Mouse (Mus musculus) embryonic facial prominence, embryonic 12.5 days (tissue): Measurements from ENCODE around the gene Pitx2. TPM values are rescaled to one million over a fixed set of nuclear protein-coding genes. Genes with fewer than 3 reads are reported as not detected.

ENCODE experiments used
- ATAC-seq: fragments of 200-750 bp; cut with Nextera tagmentation; 2 replicates; pipeline ENCODE4 v1.8.0; 2017; ENCODE audit not compliant: insufficient number of reproducible peaks, insufficient read depth, low FRiP score, low TSS enrichment
- H3K27ac ChIP-seq: fragments of 300-500 bp; sonication (generic); 2 replicates; pipeline ENCODE4 v1.5.1; 2016; ENCODE audit warnings: mild to moderate bottlenecking
- H3K27me3 ChIP-seq: fragments of 300-500 bp; sonication (generic); 2 replicates; pipeline ENCODE4 v1.6.1; 2016; ENCODE audit warnings: mild to moderate bottlenecking, moderate library complexity
- H3K36me3 ChIP-seq: fragments of 300-500 bp; sonication (generic); 2 replicates; pipeline ENCODE4 v1.6.1; 2016; ENCODE audit warnings: mild to moderate bottlenecking
- H3K4me1 ChIP-seq: fragments of 300-500 bp; sonication (generic); 2 replicates; pipeline ENCODE4 v1.6.1; 2016
- H3K4me2 ChIP-seq: fragments of 300-500 bp; sonication (generic); replicated peaks from 2 replicates; pipeline ENCODE4 v1.6.1; 2016; ENCODE audit warnings: mild to moderate bottlenecking, moderate library complexity
- H3K4me3 ChIP-seq: fragments of 300-500 bp; sonication (generic); 2 replicates; pipeline ENCODE4 v1.5.1; 2016; ENCODE audit warnings: mild to moderate bottlenecking
- H3K9ac ChIP-seq: fragments of 300-500 bp; sonication (generic); 2 replicates; pipeline ENCODE4 v1.6.1; 2016; ENCODE audit warnings: mild to moderate bottlenecking, moderate library complexity
- H3K9me3 ChIP-seq: fragments of 300-500 bp; sonication (generic); 2 replicates; pipeline ENCODE4 v1.6.1; 2016; ENCODE audit warnings: mild to moderate bottlenecking, moderate library complexity
- WGBS: fragments of 180-500 bp; shearing (Covaris S2); methylation state at CpG from one replicate; pipeline ENCODE4 v1.1.7; 2016; 5-methylcytosine and 5-hydroxymethylcytosine counted together
- polyA plus RNA-seq: library from polyadenylated mRNA; unstranded; fragments of >200 nt; fragmentation: Nextera tagmentation; extraction: Ambion mirVana; gene quantifications from 2 replicates; pipeline ENCODE4 v1.2.1, GENCODE M21; 2016

The Pitx2 gene
- polyA plus RNA-seq, 1 experiment from 2014 or later: 54.6 TPM

GRCm38 (mm10) chr3:129195036-129195435, 4.6 kb upstream of the Pitx2 start:
- WGBS: 2% methylated on average over 16 of the region's 16 CpGs

GRCm38 (mm10) chr3:129195816-129196549, 3.7 kb upstream of the Pitx2 start:
- Histone ChIP-seq H3K36me3 (no peaks in the 10 kb centered on the region), H3K9ac (no peak overlapping the region), H3K4me2 (no peak overlapping the region), H3K27ac (no peak overlapping the region), H3K9me3 (no peaks in the 10 kb centered on the region), H3K4me1 (peaks cover 7% of the 10 kb centered on the region; the same call in 1 of the 2 replicates), H3K4me3 (no peak overlapping the region), H3K27me3 (peaks cover 75% of the 10 kb centered on the region)
- no peak for ATAC-seq
- WGBS: 4% methylated on average over 12 of the region's 12 CpGs

More at GRCm38 (mm10) chr3:129195036-129195435, 4.6 kb upstream of the Pitx2 start:
- no peak overlapping the region; the same call in 1 of the 2 replicates for H3K4me2 ChIP-seq
- H3K9ac ChIP-seq: no peak overlapping the region
- no peak for ATAC-seq
- no peaks in the 10 kb centered on the region for H3K36me3 ChIP-seq
- no peak overlapping the region for H3K27ac ChIP-seq
- 0 out of 2 replicates have a peak overlapping the region, but pooled peaks have one; percentile 13 for H3K4me3 ChIP-seq
- H3K9me3 ChIP-seq: no peaks in the 10 kb centered on the region
- H3K4me1 ChIP-seq: peaks cover 7% of the 10 kb centered on the region; the same call in 1 of the 2 replicates
- peaks cover 75% of the 10 kb centered on the region for H3K27me3 ChIP-seq

GRCm38 (mm10) chr3:129196550-129196919, 3.1 kb upstream of the Pitx2 start:
- Histone ChIP-seq H3K4me1 (peaks cover 7% of the 10 kb centered on the region; the same call in 1 of the 2 replicates), H3K9me3 (no peaks in the 10 kb centered on the region), H3K4me2 (no peak overlapping the region), H3K27ac (no peak overlapping the region), H3K4me3 (no peak overlapping the region), H3K9ac (no peak overlapping the region), H3K36me3 (no peaks in the 10 kb centered on the region), H3K27me3 (peaks cover 74% of the 10 kb centered on the region)
- under 1% methylated on average over 10 of the region's 10 CpGs for WGBS
- no peak for ATAC-seq

GRCm38 (mm10) chr3:129197035-129197434, 2.6 kb upstream of the Pitx2 start:
- H3K27ac ChIP-seq: no peak overlapping the region
- H3K4me1 ChIP-seq: peaks cover 7% of the 10 kb centered on the region; the same call in 1 of the 2 replicates
- H3K4me2 ChIP-seq: peak overlapping the region; percentile 32
- no peaks in the 10 kb centered on the region for H3K36me3 ChIP-seq
- no peak overlapping the region for H3K9ac ChIP-seq
- no peak overlapping the region for H3K4me3 ChIP-seq
- ATAC-seq: no peak
- peaks cover 71% of the 10 kb centered on the region for H3K27me3 ChIP-seq
- under 1% methylated on average over 13 of the region's 13 CpGs for WGBS
- no peaks in the 10 kb centered on the region for H3K9me3 ChIP-seq

GRCm38 (mm10) chr3:129197786-129198626, 1.7 kb upstream of the Pitx2 start:
- 2% methylated on average over 16 of the region's 16 CpGs for WGBS
- Histone ChIP-seq H3K4me1 (peaks cover 7% of the 10 kb centered on the region; the same call in 1 of the 2 replicates), H3K9ac (no peak overlapping the region), H3K27ac (no peak overlapping the region), H3K4me3 (no peak overlapping the region), H3K36me3 (no peaks in the 10 kb centered on the region), H3K27me3 (peaks cover 68% of the 10 kb centered on the region), H3K9me3 (no peaks in the 10 kb centered on the region), H3K4me2 (no peak overlapping the region)
- ATAC-seq: no peak

GRCm38 (mm10) chr3:129198627-129198903, 1.1 kb upstream of the Pitx2 start:
- no peak overlapping the region for H3K9ac ChIP-seq
- 1% methylated on average over 11 of the region's 11 CpGs for WGBS
- peaks cover 66% of the 10 kb centered on the region for H3K27me3 ChIP-seq
- peak overlapping the region; percentile 78; the same call in 1 of the 2 replicates for H3K4me2 ChIP-seq
- no peak for ATAC-seq
- peaks cover 7% of the 10 kb centered on the region; the same call in 1 of the 2 replicates for H3K4me1 ChIP-seq
- no peaks in the 10 kb centered on the region for H3K36me3 ChIP-seq
- no peaks in the 10 kb centered on the region for H3K9me3 ChIP-seq
- H3K4me3 ChIP-seq: no peak overlapping the region
- no peak overlapping the region for H3K27ac ChIP-seq

- H3K9me3 ChIP-seq: no peaks in the 10 kb centered on the region
- peaks cover 8% of the 10 kb centered on the region; the same call in 1 of the 2 replicates for H3K4me1 ChIP-seq
- ATAC-seq: no peak
- peak overlapping the region; percentile 36; the same call in 1 of the 2 replicates for H3K27ac ChIP-seq
- WGBS: under 1% methylated on average over 16 of the region's 16 CpGs
- peak overlapping the region; percentile 78 for H3K4me2 ChIP-seq
- peak overlapping the region; percentile 59 for H3K9ac ChIP-seq
- no peaks in the 10 kb centered on the region for H3K36me3 ChIP-seq
- peaks cover 69% of the 10 kb centered on the region for H3K27me3 ChIP-seq
- peak overlapping the region; percentile 44 for H3K4me3 ChIP-seq
Measured at GRCm38 (mm10) chr3:129199160-129199608, 494 bp upstream of the Pitx2 start.

- peak overlapping the region; percentile 60; the same call in 1 of the 2 replicates for H3K9ac ChIP-seq
- ATAC-seq: no peak
- H3K36me3 ChIP-seq: no peaks in the 10 kb centered on the region
- peaks cover 70% of the 10 kb centered on the region for H3K27me3 ChIP-seq
- no peaks in the 10 kb centered on the region for H3K9me3 ChIP-seq
- WGBS: 2% methylated on average over 9 of the region's 9 CpGs
- peak overlapping the region; percentile 44 for H3K4me3 ChIP-seq
- H3K27ac ChIP-seq: no peak overlapping the region; the same call in 1 of the 2 replicates
- H3K4me2 ChIP-seq: peak overlapping the region; percentile 78
- peaks cover 12% of the 10 kb centered on the region; the same call in 1 of the 2 replicates for H3K4me1 ChIP-seq
Measured at GRCm38 (mm10) chr3:129200501-129200890, 818 bp downstream of the Pitx2 start.

- no peak overlapping the region for H3K9ac ChIP-seq
- no peaks in the 10 kb centered on the region for H3K36me3 ChIP-seq
- H3K27me3 ChIP-seq: peaks cover 70% of the 10 kb centered on the region
- WGBS: 1% methylated on average over 3 of the region's 3 CpGs
- H3K4me1 ChIP-seq: peaks cover 12% of the 10 kb centered on the region; the same call in 1 of the 2 replicates
- ATAC-seq: no peak
- H3K4me2 ChIP-seq: no peak overlapping the region
- H3K9me3 ChIP-seq: no peaks in the 10 kb centered on the region
- H3K27ac ChIP-seq: no peak overlapping the region
- peak overlapping the region; percentile 21; the same call in 1 of the 2 replicates for H3K4me3 ChIP-seq
Measured at GRCm38 (mm10) chr3:129201156-129201555, 1.5 kb downstream of the Pitx2 start.

- Histone ChIP-seq H3K4me2 (0 out of 2 replicates have a peak overlapping the region, but pooled peaks have one; percentile 2), H3K27ac (no peak overlapping the region), H3K36me3 (no peaks in the 10 kb centered on the region), H3K27me3 (peaks cover 69% of the 10 kb centered on the region), H3K9me3 (no peaks in the 10 kb centered on the region), H3K4me1 (peaks cover 12% of the 10 kb centered on the region; the same call in 1 of the 2 replicates), H3K4me3 (peak overlapping the region; percentile 21), H3K9ac (no peak overlapping the region)
- WGBS: 4% methylated on average over 11 of the region's 11 CpGs
- no peak for ATAC-seq
Measured at GRCm38 (mm10) chr3:129201681-129202255, 2.1 kb downstream of the Pitx2 start.
